8 mouse cellular contexts compared by ENCODE assay signal in the genomic region with DNA sequence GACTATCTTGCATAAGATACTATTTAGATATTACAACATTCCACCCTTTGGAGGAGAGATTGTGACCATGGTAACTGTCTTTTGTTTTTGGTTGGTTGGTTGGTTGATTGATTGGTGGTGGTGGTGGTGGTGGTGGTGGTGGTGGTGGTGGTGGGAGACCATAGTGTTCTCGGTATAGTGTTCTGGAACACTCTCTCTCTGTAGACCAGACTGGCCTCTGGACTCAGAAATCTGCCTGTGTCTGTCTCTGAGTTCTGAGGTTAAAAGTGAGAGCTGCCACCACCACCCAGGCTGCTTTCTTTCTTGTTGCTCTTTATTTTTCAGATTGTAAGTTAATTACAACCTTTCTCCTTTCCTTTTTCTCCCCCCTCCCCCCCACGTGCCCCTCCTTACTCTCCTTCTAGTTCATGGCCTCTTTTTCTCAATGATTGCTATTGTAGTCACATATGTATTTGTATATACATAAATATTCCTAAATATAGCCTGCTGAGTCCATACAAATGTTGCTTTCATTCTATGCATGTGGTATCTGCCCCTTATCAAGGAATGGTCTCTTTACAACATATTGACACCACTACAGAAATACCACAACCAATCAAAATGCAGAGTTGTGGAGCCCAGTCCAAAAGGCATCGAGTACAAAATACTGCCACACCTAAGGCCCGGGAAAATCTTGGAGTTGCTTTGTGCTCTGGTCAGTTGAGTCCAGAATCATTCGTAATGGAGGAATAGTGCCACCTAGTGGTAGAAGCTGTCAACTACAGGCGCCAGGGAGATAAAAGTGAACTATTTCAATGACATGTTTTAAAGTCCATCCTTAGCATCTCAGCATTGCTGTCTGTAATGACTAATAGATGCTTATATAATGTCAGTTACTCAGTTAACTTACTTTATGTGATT. TPM values are rescaled to one million over a fixed set of nuclear protein-coding genes. Genes with fewer than 3 reads are reported as not detected.
DNase-seq lines count a peak whose midpoint lies in the region; ATAC-seq and TF ChIP-seq lines count a peak whose summit lies in the region.

No protein-coding gene starts in this region.

- in situ Hi-C loops in ES-E14 (cut with MboI; ENCODE audit: low sequenced_read_pairs in 2 of 2, unreplicated experiment in 2 of 2), result no loop called here

- intact Hi-C loops in heart, postnatal 36 days (cut with DNase I), result loop anchor here (5.0 kb wide), 3 partner anchors 478 to 1048 kb away; no protein-coding TSS in a partner anchor

- DNase-seq in ES-E14 (ENCODE audit: low read depth, low spot score), result peak; percentile 66
- peak; percentile 44 for DNase-seq in c-Kit-positive CD71-positive TER-119-negative erythroid progenitor cells, embryonic 14.5 days (ENCODE audit: low read depth)
- DNase-seq in forebrain, embryonic 11.5 days (ENCODE audit: low spot score), result peak; percentile 85
- DNase-seq in heart, postnatal 36 days, result peak; percentile 79 to 86
- peak; percentile 84 to 86 for DNase-seq in kidney, postnatal 4 days
- peak; percentile 97 for DNase-seq in lung, embryonic 14.5 days
- peak; percentile 58 for DNase-seq in ovary, postnatal 10 days (ENCODE audit: low spot score)
- DNase-seq in thymus, postnatal 14 days, result peak; percentile 69

- no peaks in the 10 kb centered on the region for H3K36me3 ChIP-seq in ES-E14 (ENCODE audit: control insufficient read depth, insufficient read depth, low read length, poor library complexity, severe bottlenecking)
- no peaks in the 10 kb centered on the region for H3K36me3 ChIP-seq in forebrain, embryonic 11.5 days (ENCODE audit: control insufficient read depth, insufficient read depth, low read length)
- H3K36me3 ChIP-seq in lung, embryonic 14.5 days (ENCODE audit: insufficient read depth), result no peaks in the 10 kb centered on the region

- peak; percentile 92 for TF ChIP-seq CTCF in lung, embryonic 14.5 days (IDR thresholded peaks at IDR 0.05; ENCODE audit: low read depth)

- H3K9me3 ChIP-seq in ES-E14 (ENCODE audit: control insufficient read depth, insufficient read depth, low read depth, low read length), result no peaks in the 10 kb centered on the region
- no peaks in the 10 kb centered on the region for H3K9me3 ChIP-seq in forebrain, embryonic 11.5 days (ENCODE audit: control insufficient read depth, low read length)
- H3K9me3 ChIP-seq in lung, embryonic 14.5 days (ENCODE audit: low read depth, low read length), result no peaks in the 10 kb centered on the region

- no peak overlapping the region for H3K9ac ChIP-seq in ES-E14 (ENCODE audit: insufficient read depth, low read depth, low read length, poor library complexity, severe bottlenecking)
- no peak overlapping the region for H3K9ac ChIP-seq in forebrain, embryonic 11.5 days (ENCODE audit: low read length)
- no peak overlapping the region for H3K9ac ChIP-seq in lung, embryonic 14.5 days

- no peak overlapping the region for H3K4me2 ChIP-seq in forebrain, embryonic 11.5 days (ENCODE audit: low read depth, low read length, severe bottlenecking)
- H3K4me2 ChIP-seq in lung, embryonic 14.5 days, result no peak overlapping the region

- peak; percentile 91 for ATAC-seq in forebrain, embryonic 11.5 days (replicated peaks; ENCODE audit: low FRiP score)
- peak; percentile 91 for ATAC-seq in lung, embryonic 14.5 days (ENCODE audit: insufficient read depth)

- H3K4me1 ChIP-seq in ES-E14 (ENCODE audit: control insufficient read depth in 2 of 2, insufficient read depth in 2 of 2, low read length in 2 of 2, poor library complexity in 1 of 2), result no peaks in the 10 kb centered on the region
- H3K4me1 ChIP-seq in forebrain, embryonic 11.5 days (replicated peaks; ENCODE audit: control insufficient read depth, insufficient read depth, low read length), result no peaks in the 10 kb centered on the region
- H3K4me1 ChIP-seq in lung, embryonic 14.5 days (ENCODE audit: insufficient read depth), result peaks cover 2% of the 10 kb centered on the region; the same call in 1 of the 2 replicates

- H3K27me3 ChIP-seq in forebrain, embryonic 11.5 days (ENCODE audit: control insufficient read depth, insufficient read depth, low read length), result no peaks in the 10 kb centered on the region
- H3K27me3 ChIP-seq in lung, embryonic 14.5 days (ENCODE audit: insufficient read depth, low read length), result no peaks in the 10 kb centered on the region

- H3K27ac ChIP-seq in ES-E14 (ENCODE audit: insufficient read depth, low read depth, low read length, poor library complexity, severe bottlenecking), result no peak overlapping the region
- no peak overlapping the region for H3K27ac ChIP-seq in forebrain, embryonic 11.5 days (ENCODE audit: low read depth, low read length)
- H3K27ac ChIP-seq in lung, embryonic 14.5 days (ENCODE audit: low read depth), result no peak overlapping the region

- no peak overlapping the region for H3K4me3 ChIP-seq in ES-E14 (ENCODE audit: insufficient read depth in 1 of 2, low read depth in 1 of 2, low read length in 2 of 2, poor library complexity in 1 of 2, severe bottlenecking in 1 of 2)
- no peak overlapping the region for H3K4me3 ChIP-seq in forebrain, embryonic 11.5 days (ENCODE audit: low read depth, low read length)
- no peak overlapping the region for H3K4me3 ChIP-seq in lung, embryonic 14.5 days (ENCODE audit: low read depth, low read length)

- WGBS in forebrain, embryonic 11.5 days, result 22% methylated on average over 6 of the region's 6 CpGs
- 15% methylated on average over 6 of the region's 6 CpGs for WGBS in lung, embryonic 14.5 days

TF ChIP-seq in ES-E14, 5 proteins besides CTCF, POLR2A, EP300 and RAD21:
- TF ChIP-seq ZNF384 (IDR thresholded peaks at IDR 0.05; ENCODE audit: low read depth, low read length) (no peak), ZC3H11A (IDR thresholded peaks at IDR 0.05; ENCODE audit: borderline replicate concordance, low read depth, low read length) (peak; percentile 84; the same call in 1 of the 2 replicates), CHD2 (IDR thresholded peaks at IDR 0.05; ENCODE audit: low read depth, low read length) (no peak)
TF ChIP-seq in ES-E14: peak in this region for 1.

RNA-seq across cellular contexts. Expression of a gene that starts 12.5 kb away (rescaled TPM):
- 2.5 and 2.7 TPM in 2 replicates for total RNA-seq in ES-E14 (2012; rRNA removed)
- 7.1 and 11.8 TPM in 2 replicates for polyA plus RNA-seq in forebrain, embryonic 11.5 days (2014; fragmentation: Nextera tagmentation; extraction: Ambion mirVana)
- 10 to 100 TPM; 20.7 to 23.3 TPM for total RNA-seq in heart, postnatal 36 days (2021)
- polyA plus RNA-seq in lung, embryonic 14.5 days (2014; fragmentation: Nextera tagmentation; extraction: Ambion mirVana), result 8.9 and 10.9 TPM in 2 replicates

RNA-seq across cellular contexts. Expression of a gene that starts 51.9 kb away (rescaled TPM):
- total RNA-seq in ES-E14 (2012; rRNA removed), result not detected in 2 replicates
- polyA plus RNA-seq in forebrain, embryonic 11.5 days (2014; fragmentation: Nextera tagmentation; extraction: Ambion mirVana), result 0.13 TPM in 1 of 2 replicates, not detected in the other
- not detected for total RNA-seq in heart, postnatal 36 days (2021)
- not detected in 2 replicates for polyA plus RNA-seq in lung, embryonic 14.5 days (2014; fragmentation: Nextera tagmentation; extraction: Ambion mirVana)

Comparison
In these comparisons a context has a peak if more than half of its experiments do, and no peak if none do; other contexts are left out.
1. DNase-seq: peak in every context shown above with its lines; median percentile 97 in lung, embryonic 14.5 days; 85 in forebrain, embryonic 11.5 days; 85 in kidney, postnatal 4 days; 82 in heart, postnatal 36 days; 69 in thymus, postnatal 14 days; 66 in ES-E14; 58 in ovary, postnatal 10 days; 44 in c-Kit-positive CD71-positive TER-119-negative erythroid progenitor cells, embryonic 14.5 days.